Mouse (Mus musculus): Measurements from ENCODE around the gene Sult2b1. TPM values are rescaled to one million over a fixed set of nuclear protein-coding genes. Genes with fewer than 3 reads are reported as not detected.

Gene Sult2b1
- polyA plus RNA-seq, 1 experiment from 2014 or later: not detected

Other genes with a start within 250 kb of the Sult2b1 start
- gene Hsd17b14, start 229.8 kb downstream of the Sult2b1 start, polyA plus RNA-seq (2014; fragmentation: Illumina TruSeq; extraction: RNeasy Lipid Tissue Mini Kit (QIAGEN cat#74804); ENCODE audit: low read depth, low replicate concordance): not detected
- gene Bcat2, start 214.5 kb downstream of the Sult2b1 start, polyA plus RNA-seq (2014; fragmentation: Illumina TruSeq; extraction: RNeasy Lipid Tissue Mini Kit (QIAGEN cat#74804); ENCODE audit: low read depth, low replicate concordance): 8.7 TPM
- gene Fgf21, start 169.2 kb downstream of the Sult2b1 start, polyA plus RNA-seq (2014; fragmentation: Illumina TruSeq; extraction: RNeasy Lipid Tissue Mini Kit (QIAGEN cat#74804); ENCODE audit: low read depth, low replicate concordance): not detected
- gene Fut1, start 167.4 kb downstream of the Sult2b1 start, polyA plus RNA-seq (2014; fragmentation: Illumina TruSeq; extraction: RNeasy Lipid Tissue Mini Kit (QIAGEN cat#74804); ENCODE audit: low read depth, low replicate concordance): not detected
- gene Izumo1, start 162.9 kb downstream of the Sult2b1 start, polyA plus RNA-seq (2014; fragmentation: Illumina TruSeq; extraction: RNeasy Lipid Tissue Mini Kit (QIAGEN cat#74804); ENCODE audit: low read depth, low replicate concordance): not detected
- 0.23 TPM for gene Rasip1, start 157.2 kb downstream of the Sult2b1 start, polyA plus RNA-seq (2014; fragmentation: Illumina TruSeq; extraction: RNeasy Lipid Tissue Mini Kit (QIAGEN cat#74804); ENCODE audit: low read depth, low replicate concordance)
- gene Mamstr, start 144.7 kb downstream of the Sult2b1 start, polyA plus RNA-seq (2014; fragmentation: Illumina TruSeq; extraction: RNeasy Lipid Tissue Mini Kit (QIAGEN cat#74804); ENCODE audit: low read depth, low replicate concordance): 0.17 TPM
- gene Fut2, start 118.3 kb downstream of the Sult2b1 start, polyA plus RNA-seq (2014; fragmentation: Illumina TruSeq; extraction: RNeasy Lipid Tissue Mini Kit (QIAGEN cat#74804); ENCODE audit: low read depth, low replicate concordance): not detected
- not detected for gene Ntn5, start 100.6 kb downstream of the Sult2b1 start, polyA plus RNA-seq (2014; fragmentation: Illumina TruSeq; extraction: RNeasy Lipid Tissue Mini Kit (QIAGEN cat#74804); ENCODE audit: low read depth, low replicate concordance)
- not detected for gene Sec1, start 90.3 kb downstream of the Sult2b1 start, polyA plus RNA-seq (2014; fragmentation: Illumina TruSeq; extraction: RNeasy Lipid Tissue Mini Kit (QIAGEN cat#74804); ENCODE audit: low read depth, low replicate concordance)
- gene Car11, start 84.8 kb downstream of the Sult2b1 start, polyA plus RNA-seq (2014; fragmentation: Illumina TruSeq; extraction: RNeasy Lipid Tissue Mini Kit (QIAGEN cat#74804); ENCODE audit: low read depth, low replicate concordance): 0.93 TPM
- gene Dbp, start 79.6 kb downstream of the Sult2b1 start, polyA plus RNA-seq (2014; fragmentation: Illumina TruSeq; extraction: RNeasy Lipid Tissue Mini Kit (QIAGEN cat#74804); ENCODE audit: low read depth, low replicate concordance): 9.2 TPM
- gene Rpl18, start 69.2 kb downstream of the Sult2b1 start, polyA plus RNA-seq (2014; fragmentation: Illumina TruSeq; extraction: RNeasy Lipid Tissue Mini Kit (QIAGEN cat#74804); ENCODE audit: low read depth, low replicate concordance): not detected
- gene Sphk2, start 66.7 kb downstream of the Sult2b1 start, polyA plus RNA-seq (2014; fragmentation: Illumina TruSeq; extraction: RNeasy Lipid Tissue Mini Kit (QIAGEN cat#74804); ENCODE audit: low read depth, low replicate concordance): 0.82 TPM
- not detected for gene Fam83e, start 63.5 kb downstream of the Sult2b1 start, polyA plus RNA-seq (2014; fragmentation: Illumina TruSeq; extraction: RNeasy Lipid Tissue Mini Kit (QIAGEN cat#74804); ENCODE audit: low read depth, low replicate concordance)
- not detected for gene Spaca4, start 58.9 kb downstream of the Sult2b1 start, polyA plus RNA-seq (2014; fragmentation: Illumina TruSeq; extraction: RNeasy Lipid Tissue Mini Kit (QIAGEN cat#74804); ENCODE audit: low read depth, low replicate concordance)
- gene Lmtk3, start 931 bp downstream of the Sult2b1 start, polyA plus RNA-seq (2014; fragmentation: Illumina TruSeq; extraction: RNeasy Lipid Tissue Mini Kit (QIAGEN cat#74804); ENCODE audit: low read depth, low replicate concordance): not detected
- gene Cyth2, start 29.9 kb upstream of the Sult2b1 start, polyA plus RNA-seq (2014; fragmentation: Illumina TruSeq; extraction: RNeasy Lipid Tissue Mini Kit (QIAGEN cat#74804); ENCODE audit: low read depth, low replicate concordance): 25.3 TPM
- not detected for gene Kcnj14, start 40.1 kb upstream of the Sult2b1 start, polyA plus RNA-seq (2014; fragmentation: Illumina TruSeq; extraction: RNeasy Lipid Tissue Mini Kit (QIAGEN cat#74804); ENCODE audit: low read depth, low replicate concordance)
- 1.9 TPM for gene Grwd1, start 46.3 kb upstream of the Sult2b1 start, polyA plus RNA-seq (2014; fragmentation: Illumina TruSeq; extraction: RNeasy Lipid Tissue Mini Kit (QIAGEN cat#74804); ENCODE audit: low read depth, low replicate concordance)
- gene Kdelr1, start 88.1 kb upstream of the Sult2b1 start, polyA plus RNA-seq (2014; fragmentation: Illumina TruSeq; extraction: RNeasy Lipid Tissue Mini Kit (QIAGEN cat#74804); ENCODE audit: low read depth, low replicate concordance): 84.8 TPM
- not detected for gene Grin2d, start 93.7 kb upstream of the Sult2b1 start, polyA plus RNA-seq (2014; fragmentation: Illumina TruSeq; extraction: RNeasy Lipid Tissue Mini Kit (QIAGEN cat#74804); ENCODE audit: low read depth, low replicate concordance)
- gene Syngr4, start 112.0 kb upstream of the Sult2b1 start, polyA plus RNA-seq (2014; fragmentation: Illumina TruSeq; extraction: RNeasy Lipid Tissue Mini Kit (QIAGEN cat#74804); ENCODE audit: low read depth, low replicate concordance): not detected
- gene Tmem143, start 112.3 kb upstream of the Sult2b1 start, polyA plus RNA-seq (2014; fragmentation: Illumina TruSeq; extraction: RNeasy Lipid Tissue Mini Kit (QIAGEN cat#74804); ENCODE audit: low read depth, low replicate concordance): 4.7 TPM
- gene Emp3, start 136.7 kb upstream of the Sult2b1 start, polyA plus RNA-seq (2014; fragmentation: Illumina TruSeq; extraction: RNeasy Lipid Tissue Mini Kit (QIAGEN cat#74804); ENCODE audit: low read depth, low replicate concordance): 15.2 TPM
- gene Ccdc114, start 139.4 kb upstream of the Sult2b1 start, polyA plus RNA-seq (2014; fragmentation: Illumina TruSeq; extraction: RNeasy Lipid Tissue Mini Kit (QIAGEN cat#74804); ENCODE audit: low read depth, low replicate concordance): 3.8 TPM
- gene Abcc6, start 245.6 kb upstream of the Sult2b1 start, polyA plus RNA-seq (2014; fragmentation: Illumina TruSeq; extraction: RNeasy Lipid Tissue Mini Kit (QIAGEN cat#74804); ENCODE audit: low read depth, low replicate concordance): not detected
- gene Nomo1, start 249.0 kb upstream of the Sult2b1 start, polyA plus RNA-seq (2014; fragmentation: Illumina TruSeq; extraction: RNeasy Lipid Tissue Mini Kit (QIAGEN cat#74804); ENCODE audit: low read depth, low replicate concordance): 5.0 TPM